Mouse (Mus musculus) hindbrain, embryonic 16.5 days (tissue): Measurements from ENCODE around the gene Pnp. TPM values are rescaled to one million over a fixed set of nuclear protein-coding genes. Genes with fewer than 3 reads are reported as not detected.

Experiments
- ATAC-seq: fragments of 200-750 bp; cut with Nextera tagmentation; 2 replicates; pipeline ENCODE4 v1.8.0; 2017; ENCODE audit warnings: moderate TSS enrichment, moderate library complexity
- H3K27ac ChIP-seq: fragments of 300-500 bp; sonication (generic); 2 replicates; pipeline ENCODE4 v1.5.1; 2014; ENCODE audit warnings: low read depth, mild to moderate bottlenecking, control low read depth, low read length, moderate library complexity
- H3K27me3 ChIP-seq: fragments of 300-500 bp; sonication (generic); replicated peaks from 2 replicates; pipeline ENCODE4 v1.6.1; 2014; ENCODE audit warnings: low read length; ENCODE audit not compliant: control insufficient read depth, insufficient read depth
- H3K36me3 ChIP-seq: fragments of 300-500 bp; sonication (generic); 2 replicates; pipeline ENCODE4 v1.6.1; 2014; ENCODE audit warnings: mild to moderate bottlenecking, low read length, moderate library complexity, mixed read lengths; ENCODE audit not compliant: control insufficient read depth, insufficient read depth
- H3K4me1 ChIP-seq: fragments of 300-500 bp; sonication (generic); 2 replicates; pipeline ENCODE4 v1.6.1; 2014; ENCODE audit warnings: low read depth, low read length; ENCODE audit not compliant: control insufficient read depth, insufficient read depth
- H3K4me2 ChIP-seq: fragments of 300-500 bp; sonication (generic); 2 replicates; pipeline ENCODE4 v1.6.1; 2014; ENCODE audit warnings: mild to moderate bottlenecking, low read length, control low read depth, moderate library complexity
- H3K4me3 ChIP-seq: fragments of 300-500 bp; sonication (generic); 2 replicates; pipeline ENCODE4 v1.5.1; 2014; ENCODE audit warnings: mild to moderate bottlenecking, low read length, control low read depth, moderate library complexity
- H3K9ac ChIP-seq: fragments of 300-500 bp; sonication (generic); 2 replicates; pipeline ENCODE4 v1.6.1; 2014; ENCODE audit warnings: low read depth, mild to moderate bottlenecking, control low read depth, low read length, moderate library complexity
- H3K9me3 ChIP-seq: fragments of 300-500 bp; sonication (generic); 2 replicates; pipeline ENCODE4 v1.6.1; 2014; ENCODE audit warnings: mild to moderate bottlenecking, low read length, moderate library complexity; ENCODE audit not compliant: control insufficient read depth
- WGBS: fragments of 180-500 bp; shearing (Covaris S2); extraction: QIAGEN DNeasy Blood & Tissue Kit; methylation state at CpG from one replicate; pipeline ENCODE4 v1.1.7; 2014; 5-methylcytosine and 5-hydroxymethylcytosine counted together
- polyA plus RNA-seq: library from polyadenylated mRNA; unstranded; fragments of >200 nt; fragmentation: Nextera tagmentation; extraction: Ambion mirVana; gene quantifications from 2 replicates; pipeline ENCODE4 v1.2.1, GENCODE M21; 2015

Pnp gene
- polyA plus RNA-seq, 1 experiment from 2014 or later: 24.0 TPM

DNA sequence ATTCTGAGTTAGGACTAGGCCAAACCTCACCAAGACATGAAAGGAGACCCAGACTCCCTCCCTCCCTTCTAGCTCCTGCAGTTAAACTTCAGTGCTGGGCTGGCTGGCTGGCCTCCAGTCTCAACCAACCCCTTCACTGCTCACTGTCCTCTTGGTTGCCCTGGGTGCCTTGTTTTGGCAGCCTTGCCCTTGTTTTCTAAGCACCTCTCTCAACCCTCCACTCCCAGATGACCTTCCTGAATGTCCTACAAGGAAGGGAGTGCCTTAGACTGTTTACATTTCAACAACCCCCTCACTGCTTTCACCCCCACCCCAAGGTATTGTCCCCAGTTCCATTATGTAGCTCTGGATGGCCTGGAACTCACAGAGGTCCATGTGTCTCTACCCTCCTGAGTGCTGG, 48.7 kb downstream of the Pnp start:
- no peak overlapping the region for H3K4me2 ChIP-seq
- no peaks in the 10 kb centered on the region for H3K36me3 ChIP-seq
- H3K9ac ChIP-seq: no peak overlapping the region
- no peak for ATAC-seq
- no peak overlapping the region for H3K4me3 ChIP-seq
- no peaks in the 10 kb centered on the region for H3K4me1 ChIP-seq
- no peaks in the 10 kb centered on the region for H3K27me3 ChIP-seq
- H3K27ac ChIP-seq: no peak overlapping the region
- H3K9me3 ChIP-seq: no peaks in the 10 kb centered on the region

DNA sequence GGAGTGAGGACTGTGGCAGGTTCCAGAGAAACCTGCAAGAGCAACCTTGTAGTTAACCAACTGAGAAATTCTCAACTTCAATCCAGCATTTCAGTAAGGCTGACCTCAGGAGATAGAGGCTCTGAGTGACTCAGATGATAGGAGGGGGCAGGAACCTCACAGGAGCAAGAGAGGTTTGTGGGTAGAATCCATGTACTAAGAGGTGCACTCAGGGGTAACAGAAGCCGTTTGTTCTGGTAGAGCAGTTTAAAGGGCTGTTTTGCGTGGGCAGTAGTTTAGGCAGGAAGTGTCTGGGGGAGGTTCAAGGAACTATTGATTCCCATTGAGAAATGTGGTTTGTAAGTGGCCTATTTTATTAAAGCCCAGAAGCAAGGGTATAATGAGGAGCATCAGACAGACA, 50.3 kb downstream of the Pnp start:
- Histone ChIP-seq H3K4me3 (no peak overlapping the region), H3K9me3 (no peaks in the 10 kb centered on the region), H3K27me3 (no peaks in the 10 kb centered on the region), H3K4me2 (no peak overlapping the region), H3K36me3 (no peaks in the 10 kb centered on the region), H3K9ac (no peak overlapping the region), H3K27ac (no peak overlapping the region), H3K4me1 (no peaks in the 10 kb centered on the region)
- 46% methylated on average over 2 of the region's 2 CpGs for WGBS
- ATAC-seq: no peak

DNA sequence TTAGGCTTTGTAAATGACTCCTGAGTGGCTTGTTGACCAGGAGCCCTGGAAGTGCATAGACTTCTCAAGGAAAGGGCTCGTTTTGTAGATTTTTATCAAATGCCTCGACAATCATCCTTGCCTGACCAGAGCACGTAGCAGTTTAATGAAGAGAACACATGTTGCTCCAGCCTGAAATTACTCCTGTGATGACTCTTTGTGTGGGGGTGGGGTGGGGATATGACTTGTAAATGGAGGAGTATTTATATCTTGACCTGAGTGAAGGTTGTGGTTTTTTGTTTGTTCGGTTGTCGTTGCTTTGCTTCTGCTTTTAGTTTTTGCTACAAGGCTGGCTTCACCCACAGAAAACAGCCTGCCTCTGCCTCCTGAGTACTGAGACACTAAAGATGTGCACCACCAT, 51.0 kb downstream of the Pnp start:
- Histone ChIP-seq H3K27ac (no peak overlapping the region), H3K4me2 (no peak overlapping the region), H3K9ac (no peak overlapping the region), H3K4me1 (no peaks in the 10 kb centered on the region), H3K36me3 (no peaks in the 10 kb centered on the region), H3K27me3 (no peaks in the 10 kb centered on the region), H3K9me3 (no peaks in the 10 kb centered on the region), H3K4me3 (no peak overlapping the region)
- 85% methylated on average over 5 of the region's 5 CpGs for WGBS
- ATAC-seq: no peak

DNA sequence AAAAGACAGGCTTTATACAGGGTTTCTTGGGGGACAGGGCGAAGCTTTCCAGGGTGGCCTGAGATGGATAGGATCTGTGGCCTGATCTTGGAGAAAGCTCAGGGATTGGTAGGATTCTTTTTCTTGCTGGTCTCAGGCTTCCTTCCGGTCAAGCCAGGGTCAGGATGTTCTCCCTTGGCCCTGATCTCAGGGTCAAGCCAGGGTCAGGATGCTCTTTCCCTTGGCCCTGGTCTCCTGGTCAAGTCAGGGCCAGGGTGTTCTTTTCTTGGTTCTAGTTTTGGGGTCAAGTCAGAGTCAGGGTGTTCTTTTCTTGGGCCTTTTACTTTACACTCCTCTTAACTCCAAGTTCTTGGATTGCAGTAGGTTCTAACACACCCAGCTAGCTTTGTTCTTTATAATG, 56.8 kb downstream of the Pnp start:
- Histone ChIP-seq H3K27ac (no peak overlapping the region), H3K4me1 (no peaks in the 10 kb centered on the region), H3K36me3 (no peaks in the 10 kb centered on the region), H3K9me3 (no peaks in the 10 kb centered on the region), H3K4me3 (no peak overlapping the region), H3K27me3 (no peaks in the 10 kb centered on the region), H3K4me2 (no peak overlapping the region), H3K9ac (no peak overlapping the region)
- 88% methylated on average over 2 of the region's 2 CpGs for WGBS
- no peak for ATAC-seq

DNA sequence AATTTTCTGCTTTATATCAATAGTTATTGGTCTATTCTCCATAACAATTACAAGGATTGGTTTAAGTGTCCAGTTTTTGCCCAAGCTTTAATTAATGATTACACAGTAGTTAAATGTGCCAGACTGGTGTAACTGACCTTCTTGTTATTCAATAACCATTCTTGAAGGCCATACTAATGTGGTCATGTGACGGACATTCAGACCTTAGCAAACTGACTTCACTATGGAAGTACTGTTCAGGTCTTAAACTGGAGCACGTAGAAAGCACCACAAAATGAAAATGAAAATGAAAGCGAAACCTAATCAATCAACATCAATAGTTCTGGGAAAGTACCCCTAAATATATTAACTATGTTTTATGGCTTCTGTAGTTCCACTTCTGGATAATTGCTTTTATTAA, 60.2 kb downstream of the Pnp start:
- Histone ChIP-seq H3K27me3 (no peaks in the 10 kb centered on the region), H3K9me3 (no peaks in the 10 kb centered on the region), H3K4me2 (no peak overlapping the region), H3K4me3 (no peak overlapping the region), H3K4me1 (no peaks in the 10 kb centered on the region), H3K27ac (no peak overlapping the region), H3K9ac (no peak overlapping the region), H3K36me3 (no peaks in the 10 kb centered on the region)
- no peak for ATAC-seq
- WGBS: 88% methylated on average over 3 of the region's 3 CpGs

DNA sequence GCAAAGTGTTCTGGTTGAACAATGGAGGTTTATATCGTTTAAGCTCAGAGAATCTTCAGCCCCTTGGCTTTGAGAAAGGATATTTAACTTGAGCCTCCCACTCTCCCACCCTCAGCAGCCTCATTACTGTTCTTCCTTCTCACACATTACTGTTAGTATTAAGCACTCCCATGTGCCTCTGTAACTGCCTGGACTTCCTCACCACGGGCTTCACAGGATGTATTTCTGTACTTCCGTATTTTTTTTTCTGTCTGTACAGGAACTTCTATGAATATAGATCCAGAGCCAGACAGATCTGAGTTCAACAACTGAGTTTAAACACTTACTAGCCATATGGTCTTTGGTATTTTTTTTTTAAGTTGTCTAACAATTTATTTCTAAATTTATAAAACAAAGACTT, 66.2 kb downstream of the Pnp start:
- no peak for ATAC-seq
- WGBS: 71% methylated on average over 3 of the region's 3 CpGs
- Histone ChIP-seq H3K4me1 (no peaks in the 10 kb centered on the region), H3K4me3 (no peak overlapping the region), H3K4me2 (no peak overlapping the region), H3K9me3 (no peaks in the 10 kb centered on the region), H3K9ac (no peak overlapping the region), H3K36me3 (no peaks in the 10 kb centered on the region), H3K27ac (no peak overlapping the region), H3K27me3 (no peaks in the 10 kb centered on the region)

DNA sequence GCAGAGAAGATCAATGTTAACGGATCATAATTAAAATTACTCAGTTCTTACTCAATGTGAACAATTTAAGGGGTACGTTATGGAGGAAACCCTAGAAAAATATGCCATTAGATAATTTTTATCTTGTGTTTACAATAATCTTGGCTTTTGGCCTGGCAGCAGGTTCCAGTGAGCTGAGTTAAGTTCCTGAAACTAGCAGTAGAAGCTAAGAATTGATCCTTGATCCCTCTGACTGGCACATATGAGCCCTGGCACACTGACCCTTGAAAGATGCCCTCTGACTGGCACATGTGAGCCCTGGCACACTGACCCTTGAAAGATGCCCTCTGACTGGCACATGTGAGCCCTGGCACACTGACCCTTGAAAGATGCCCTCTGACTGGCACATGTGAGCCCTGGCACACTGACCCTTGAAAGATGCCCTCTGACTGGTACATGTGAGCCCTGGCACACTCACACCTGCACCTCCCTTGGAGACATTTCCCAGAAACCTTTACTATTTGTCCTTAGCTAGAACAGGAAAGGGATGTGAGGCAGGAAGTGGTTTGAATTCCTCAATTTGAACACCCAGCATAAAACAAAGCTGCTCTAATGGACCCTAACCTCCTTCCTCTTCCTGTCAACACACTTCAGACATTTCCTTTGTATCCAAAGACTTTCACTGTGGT, 67.3 kb downstream of the Pnp start:
- no peak overlapping the region for H3K9ac ChIP-seq
- WGBS: 84% methylated on average over 2 of the region's 2 CpGs

DNA sequence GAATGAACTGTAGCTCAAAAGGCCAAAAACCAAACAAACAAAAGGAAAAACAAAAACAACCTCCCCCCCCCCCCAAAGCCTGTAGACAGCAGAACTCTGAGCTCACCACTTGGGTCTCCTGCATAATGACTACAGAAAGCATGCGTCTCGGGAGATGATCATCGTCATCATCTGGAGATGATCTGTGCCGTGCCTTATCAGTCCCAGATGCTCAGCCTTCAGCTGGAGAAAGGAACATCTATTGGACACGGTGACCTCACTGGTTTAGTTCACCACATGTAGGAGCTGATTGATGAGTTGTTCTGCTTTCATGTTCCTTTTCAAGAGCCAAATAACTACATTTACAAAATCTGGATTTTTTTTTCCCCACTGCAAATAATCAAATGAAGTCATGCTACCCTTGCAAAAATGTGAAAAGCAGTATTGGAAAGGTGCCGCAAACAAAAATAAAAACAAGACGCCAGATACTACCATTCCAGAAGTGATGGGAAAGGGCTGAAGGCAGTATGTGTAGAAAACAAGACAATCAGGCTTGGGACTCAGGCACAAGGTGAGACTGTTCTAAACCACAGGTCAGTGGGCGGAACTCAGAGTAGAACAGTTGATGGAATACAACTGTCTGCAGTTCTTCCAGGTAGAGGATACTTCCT, 76.4 kb downstream of the Pnp start, which contains the start of gene Rnase10:
Rnase10 (plus strand) TSS at position 600 of the 650 bp plus-strand sequence.
- no peak for ATAC-seq
- Histone ChIP-seq H3K9ac (no peak within 1 kb of the TSS), H3K4me1 (no peaks in the 10 kb centered on the region), H3K9me3 (no peaks in the 10 kb centered on the region), H3K4me2 (no peak within 1 kb of the TSS), H3K36me3 (no peaks in the 10 kb centered on the region), H3K4me3 (no peak within 1 kb of the TSS), H3K27me3 (no peaks in the 10 kb centered on the region), H3K27ac (no peak within 1 kb of the TSS)
- 84% methylated on average over 8 of the region's 8 CpGs for WGBS

More for the DNA sequence above, 67.3 kb downstream of the Pnp start:
- H3K36me3 ChIP-seq: no peaks in the 10 kb centered on the region
- no peaks in the 10 kb centered on the region for H3K4me1 ChIP-seq
- H3K27ac ChIP-seq: no peak overlapping the region
- H3K4me2 ChIP-seq: no peak overlapping the region
- H3K9me3 ChIP-seq: no peaks in the 10 kb centered on the region
- no peak for ATAC-seq
- no peaks in the 10 kb centered on the region for H3K27me3 ChIP-seq
- H3K4me3 ChIP-seq: no peak overlapping the region

DNA sequence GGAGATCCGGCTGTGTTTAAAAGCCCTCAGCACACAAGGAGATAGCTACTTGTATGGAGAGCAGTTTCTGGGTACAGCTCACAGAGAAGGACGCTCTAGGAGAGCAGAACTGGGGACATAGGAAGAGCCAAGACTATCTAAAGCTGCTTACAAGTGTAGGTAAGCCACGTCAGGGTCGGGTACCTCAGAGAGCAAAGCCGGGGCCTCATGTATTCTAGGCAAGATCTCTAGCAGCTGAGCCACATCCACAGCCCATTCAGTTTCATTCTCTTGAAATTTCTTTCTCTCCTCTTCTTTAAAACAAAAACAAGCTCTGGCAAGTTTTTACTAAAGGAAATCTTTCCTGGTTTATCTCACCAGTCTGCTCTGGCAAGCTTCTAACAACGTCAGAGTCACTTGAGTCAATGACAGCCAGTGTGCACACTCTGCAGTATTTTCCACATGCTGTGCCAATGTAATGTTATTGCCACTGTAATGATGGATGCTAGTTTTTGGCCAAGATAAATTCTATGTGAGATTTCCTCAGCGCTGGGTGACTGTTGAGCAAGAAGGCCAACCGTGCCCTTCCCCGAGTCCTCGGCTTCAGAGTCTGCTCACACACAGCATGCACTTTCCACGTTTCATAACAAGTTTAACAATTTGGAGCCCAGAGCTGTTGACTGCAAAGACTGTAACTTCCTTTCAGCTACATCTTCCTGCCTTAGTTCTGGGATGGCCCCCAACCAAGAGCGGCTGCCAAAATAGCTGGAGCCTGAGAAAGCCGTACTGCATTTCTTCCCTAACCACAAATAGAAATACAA, 77.2 kb downstream of the Pnp start:
- H3K4me3 ChIP-seq: no peak overlapping the region
- WGBS: 74% methylated on average over 13 of the region's 13 CpGs
- no peaks in the 10 kb centered on the region for H3K27me3 ChIP-seq
- H3K27ac ChIP-seq: no peak overlapping the region
- no peak overlapping the region for H3K4me2 ChIP-seq
- no peak overlapping the region for H3K9ac ChIP-seq
- H3K36me3 ChIP-seq: no peaks in the 10 kb centered on the region
- H3K4me1 ChIP-seq: no peaks in the 10 kb centered on the region
- H3K9me3 ChIP-seq: no peaks in the 10 kb centered on the region
- ATAC-seq: no peak; the same call in 1 of the 2 replicates
